Mouse (Mus musculus) megakaryocyte progenitor cell, adult 5-6 weeks (primary cell): ENCODE data around the gene Qtrt1. TPM values are rescaled to one million over a fixed set of nuclear protein-coding genes. Genes with fewer than 3 reads are reported as not detected.

Experiments
- ATAC-seq: replicated peaks from 2 replicates; pipeline ENCODE4 v1.8.0; 2016; ENCODE audit warnings: mild to moderate bottlenecking, moderate TSS enrichment, inconsistent platforms; ENCODE audit not compliant: poor library complexity
- total RNA-seq, 2 experiments: library from RNA; stranded (forward) in 1 of 2; stranded (reverse) in 1 of 2; fragments of 157-497, 149-512 nt in 1 of 2; fragments of 200-1000 nt in 1 of 2; gene quantifications; 2 replicates each; pipeline versions ENCODE4 v1.2.3 to v1.2.4; 2015 to 2017

Qtrt1 gene
- total RNA-seq, 2 experiments from 2014 or later, result 16.0 to 37.9 TPM

DNA sequence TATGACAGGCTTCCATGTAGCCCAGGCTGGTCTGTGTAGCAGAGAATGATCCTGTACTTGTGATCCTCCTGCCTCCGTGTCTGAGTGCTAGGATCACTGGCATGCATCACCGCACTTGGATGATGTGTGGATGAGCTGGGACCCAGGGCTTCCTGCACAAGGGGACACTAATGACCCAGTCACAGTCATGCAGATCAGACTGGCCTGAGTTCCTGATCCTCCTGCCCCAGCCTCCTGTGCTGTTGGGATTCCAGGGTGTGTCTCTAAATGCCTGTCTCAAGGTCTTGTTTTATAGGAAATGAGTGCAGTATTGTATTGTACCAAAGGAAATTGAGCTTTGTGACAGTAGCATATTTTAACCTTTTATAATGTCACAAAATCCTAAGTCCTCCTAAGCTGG, 6.2 kb downstream of the Qtrt1 start:
- no peak for ATAC-seq

DNA sequence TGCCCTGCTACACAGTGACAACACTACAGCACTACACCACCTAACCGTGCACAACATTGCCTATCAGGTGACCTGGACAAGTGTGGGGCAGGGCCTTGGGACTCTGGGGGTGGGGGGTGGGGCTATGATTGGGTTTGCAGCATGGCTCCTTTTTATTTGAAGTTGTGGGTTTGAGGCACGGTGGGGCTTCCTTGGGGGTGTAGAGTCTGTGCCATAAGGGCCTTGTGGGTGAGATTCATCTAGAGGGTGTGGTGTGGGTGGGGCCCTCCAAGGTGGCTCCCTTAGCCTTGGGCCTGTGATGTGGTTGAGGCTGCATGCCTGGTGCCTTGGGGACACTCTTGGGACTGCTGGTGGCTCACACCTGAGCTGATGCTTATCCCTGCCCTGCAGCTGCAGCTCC, 8.0 kb downstream of the Qtrt1 start:
- no peak for ATAC-seq

GRCm38 (mm10) chr9:21424631-21425555, 13.3 kb downstream of the Qtrt1 start, which contains the start of gene Dnm2:
Dnm2 (plus strand) TSS chr9:21424908.
- ATAC-seq, result peak; percentile 92

GRCm38 (mm10) chr9:21425556-21425945, 13.9 kb downstream of the Qtrt1 start:
- no peak for ATAC-seq

GRCm38 (mm10) chr9:21426013-21426412, 14.4 kb downstream of the Qtrt1 start:
- ATAC-seq, result peak; percentile 21; the same call in 1 of the 2 replicates

GRCm38 (mm10) chr9:21426525-21426924, 14.9 kb downstream of the Qtrt1 start:
- ATAC-seq, result no peak

GRCm38 (mm10) chr9:21427773-21428172, 16.1 kb downstream of the Qtrt1 start:
- no peak for ATAC-seq

DNA sequence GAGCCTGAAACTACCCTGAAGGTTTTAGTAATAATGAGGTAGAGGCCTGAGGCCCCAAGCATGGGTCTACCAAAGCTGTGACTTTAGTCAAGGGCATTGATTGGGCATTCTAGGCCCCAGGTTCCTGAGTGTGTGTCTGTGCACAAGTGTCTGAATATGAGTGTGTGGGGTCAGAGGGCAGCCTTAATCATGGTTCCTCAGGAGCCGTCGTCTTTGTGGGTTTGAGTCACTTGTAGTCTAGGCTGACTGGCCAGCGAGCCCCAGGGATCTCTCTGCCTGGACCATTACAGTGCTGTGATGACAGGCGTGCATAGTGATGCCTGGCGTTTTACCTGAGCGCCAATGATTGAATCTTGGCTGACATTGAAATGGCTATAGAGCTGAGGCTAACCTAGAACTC, 16.5 kb downstream of the Qtrt1 start:
- ATAC-seq, result no peak

DNA sequence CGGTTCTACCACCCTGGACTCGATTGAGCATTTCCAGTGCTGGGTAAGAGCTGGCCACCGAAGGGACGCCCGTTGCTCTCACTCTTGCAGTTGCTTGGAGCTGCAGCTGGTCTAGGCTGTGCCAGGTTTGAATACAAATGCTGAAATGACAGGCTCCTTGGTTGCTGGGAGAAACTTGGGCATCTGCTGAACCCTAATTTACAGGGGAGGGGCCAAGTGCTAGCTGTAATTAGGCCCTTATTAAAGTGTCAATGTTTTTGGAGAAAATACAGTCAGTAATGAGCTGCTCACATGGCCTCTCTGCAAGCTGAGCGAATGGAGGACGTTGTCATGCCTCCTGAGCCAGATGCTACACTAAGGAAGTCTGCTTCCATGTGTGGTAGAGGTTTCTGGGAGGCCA, 19.1 kb downstream of the Qtrt1 start:
- no peak for ATAC-seq

DNA sequence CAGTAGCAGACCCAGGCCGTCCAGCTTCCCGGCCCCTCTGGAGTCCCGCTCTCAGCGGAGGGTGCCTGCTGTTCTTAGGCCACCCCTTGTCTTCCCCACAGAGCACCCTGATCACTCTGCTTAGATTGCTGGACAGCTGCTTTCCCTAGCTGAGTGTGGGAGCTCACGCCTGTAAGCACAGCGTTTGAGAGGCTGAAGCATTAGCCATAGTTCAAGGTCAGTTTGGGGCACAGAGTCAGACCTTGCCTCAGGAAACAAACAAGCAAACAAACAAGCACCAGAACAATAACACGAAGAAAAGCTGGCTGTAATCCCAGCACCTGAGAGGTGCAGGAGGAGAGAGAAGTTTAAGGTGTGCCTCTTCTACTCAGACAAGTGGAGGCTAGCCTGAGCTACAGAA, 20.4 kb downstream of the Qtrt1 start:
- ATAC-seq, result no peak

- ATAC-seq, result no peak
Measured at GRCm38 (mm10) chr9:21433766-21434165, 22.1 kb downstream of the Qtrt1 start.

DNA sequence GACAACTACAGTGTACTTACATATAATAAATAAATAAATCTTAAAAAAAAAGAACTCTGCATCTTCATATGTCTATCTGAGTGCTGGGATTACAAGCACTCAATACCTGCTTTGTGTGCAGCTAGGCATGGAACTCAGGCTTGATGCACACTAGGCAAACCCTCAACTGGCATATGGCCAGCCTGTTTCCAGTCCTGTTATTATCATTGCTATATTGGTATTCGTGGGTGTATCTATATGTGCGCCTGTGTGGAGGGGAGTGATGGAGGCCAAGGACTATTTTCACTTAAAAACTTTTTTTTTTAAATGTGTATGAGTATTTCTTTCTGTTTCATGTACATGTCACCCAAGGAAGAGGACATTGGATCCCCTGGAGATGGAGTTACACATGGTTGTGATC, 22.8 kb downstream of the Qtrt1 start:
- ATAC-seq, result no peak

GRCm38 (mm10) chr9:21435777-21436635, 24.4 kb downstream of the Qtrt1 start:
- ATAC-seq, result peak; percentile 69

DNA sequence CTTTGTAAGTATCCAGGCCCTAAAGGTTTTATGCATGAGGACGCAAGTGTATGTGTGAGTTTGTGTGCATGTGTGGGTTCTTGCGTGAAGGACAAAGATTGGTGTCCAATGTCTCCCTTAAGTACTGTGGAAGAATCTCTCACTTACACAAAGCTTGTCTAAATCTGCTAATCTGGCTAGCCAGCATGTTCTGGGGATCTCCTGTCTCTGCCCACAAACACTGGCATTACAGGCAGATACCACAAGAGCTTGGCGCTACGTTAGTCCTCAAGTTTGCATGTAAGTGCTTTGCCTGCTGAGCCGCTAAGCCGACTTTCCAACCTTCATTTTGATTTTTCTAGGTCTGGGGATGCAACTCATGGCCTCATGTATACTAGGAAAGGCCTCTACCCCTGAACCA, 25.9 kb downstream of the Qtrt1 start:
- peak; percentile 51 for ATAC-seq

DNA sequence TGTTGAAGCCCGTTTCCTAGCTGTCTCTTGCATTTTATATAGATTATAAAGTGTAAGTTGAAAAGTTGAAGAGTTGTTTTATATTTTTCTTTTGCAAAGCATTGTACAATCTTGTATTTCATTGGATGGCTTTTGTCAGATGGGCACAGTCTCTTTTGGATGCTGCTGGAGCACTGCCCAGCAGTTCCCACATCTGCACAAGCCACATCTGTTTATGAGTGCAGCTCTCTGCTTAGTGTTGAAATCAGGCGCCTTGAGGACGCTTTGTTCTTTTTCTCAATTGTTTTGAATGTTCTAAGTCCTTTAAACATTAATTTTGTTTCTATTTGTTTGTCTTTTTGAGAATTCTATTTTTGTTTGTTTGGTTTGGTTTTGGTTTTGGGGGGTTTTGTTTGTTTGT, 26.6 kb downstream of the Qtrt1 start:
- 0 out of 2 replicates have a peak, but pooled peaks have one; percentile 24 for ATAC-seq

GRCm38 (mm10) chr9:21439456-21439855, 27.8 kb downstream of the Qtrt1 start:
- no peak for ATAC-seq

GRCm38 (mm10) chr9:21439914-21440313, 28.3 kb downstream of the Qtrt1 start:
- ATAC-seq, result no peak

DNA sequence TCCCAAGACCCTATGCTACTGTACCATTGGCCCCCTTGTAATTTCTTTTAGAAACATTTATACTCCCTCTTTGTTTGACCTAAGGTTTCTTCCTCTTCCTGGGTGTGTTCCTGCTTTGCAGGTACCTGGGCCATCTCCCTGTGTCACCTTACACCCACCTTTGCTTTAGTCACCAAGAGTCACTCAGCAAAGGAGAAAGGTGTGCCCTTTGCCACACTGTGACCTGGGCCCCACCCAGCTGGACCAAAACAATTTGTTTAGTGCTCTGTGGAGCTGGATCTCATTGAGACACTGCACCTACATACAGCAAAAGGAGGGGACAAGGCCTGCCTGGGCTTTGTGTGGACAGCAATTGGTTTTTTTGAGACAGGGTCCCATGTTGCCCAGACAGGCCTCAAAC, 28.8 kb downstream of the Qtrt1 start:
- ATAC-seq, result no peak

GRCm38 (mm10) chr9:21443853-21444252, 32.2 kb downstream of the Qtrt1 start:
- ATAC-seq, result no peak

DNA sequence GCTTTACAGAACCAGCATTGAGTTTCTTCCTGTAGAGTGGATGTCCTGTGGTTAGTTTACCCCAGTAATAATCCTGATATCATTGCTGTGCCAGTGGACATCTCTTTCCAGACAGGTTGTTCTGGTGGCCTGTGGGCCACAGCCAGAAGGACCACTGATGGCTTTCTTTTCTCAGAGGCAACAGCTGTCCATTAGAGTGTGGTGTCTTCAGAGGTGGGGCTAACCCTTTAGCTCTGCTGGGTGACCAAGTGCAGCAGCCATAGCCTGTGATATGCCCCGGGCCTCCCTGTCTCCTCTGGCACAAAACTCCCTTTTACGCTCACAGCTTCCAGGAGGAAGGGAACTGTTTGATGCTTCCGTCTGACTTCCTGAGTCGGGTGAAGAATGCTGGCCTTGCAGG, 32.9 kb downstream of the Qtrt1 start:
- no peak for ATAC-seq

DNA sequence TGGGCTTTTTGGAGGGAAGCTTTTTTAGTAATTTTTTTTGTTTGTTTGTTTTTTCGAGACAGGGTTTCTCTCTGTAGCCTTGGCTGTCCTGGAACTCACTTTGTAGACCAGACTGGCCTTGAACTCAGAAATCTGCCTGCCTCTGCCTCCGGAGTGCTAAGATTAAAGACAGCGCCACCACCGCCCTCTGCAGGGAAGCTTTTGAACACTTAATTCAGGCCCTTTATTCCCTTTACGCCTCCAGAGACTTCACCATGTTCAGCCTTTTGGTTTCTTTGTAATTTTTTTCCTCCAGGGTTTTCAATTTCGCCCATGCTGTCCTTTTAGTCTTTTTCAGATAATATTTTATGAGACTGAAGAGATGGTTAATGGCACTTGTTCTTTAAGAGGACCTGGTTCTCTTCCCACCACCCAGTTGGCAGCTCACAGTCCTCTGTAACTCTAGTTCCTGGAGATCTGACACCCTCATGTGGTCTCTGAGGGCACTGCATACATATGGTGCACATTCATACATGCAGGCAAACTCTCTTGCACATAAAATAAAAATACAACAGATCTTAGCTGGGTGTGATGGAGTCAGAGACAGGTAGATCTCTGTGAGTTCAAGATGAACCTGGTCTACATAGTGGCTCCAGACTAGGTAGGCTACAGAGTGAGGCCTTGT, 33.6 kb downstream of the Qtrt1 start:
- no peak for ATAC-seq
